Mouse (Mus musculus) spleen, adult 2 months (tissue): ENCODE data around the gene Cenpa. TPM values are rescaled to one million over a fixed set of nuclear protein-coding genes. Genes with fewer than 3 reads are reported as not detected.
A peak's percentile ranks its signal among the peaks of the same experiment; 100 is the strongest.

Experiments
- DNase-seq, 2 experiments: peaks; one replicate each; pipeline versions ENCODE4 v3.0.0 to v3.0.0-alpha.2; 2012 to 2021; ENCODE audit warnings: low spot score in 2 of 2, low read depth in 1 of 2
- H3K27ac ChIP-seq: fragments of 200-500 bp; 2 replicates; pipeline ENCODE4 v1.5.1; 2012; ENCODE audit warnings: low read length, inconsistent platforms; ENCODE audit not compliant: insufficient read depth
- H3K27me3 ChIP-seq: fragments of 200-500 bp; 2 replicates; pipeline ENCODE4 v1.6.1; 2012; ENCODE audit warnings: mild to moderate bottlenecking, moderate library complexity, low read length, inconsistent platforms; ENCODE audit not compliant: control insufficient read depth, insufficient read depth
- H3K36me3 ChIP-seq: fragments of 200-500 bp; 2 replicates; pipeline ENCODE4 v1.6.1; 2012; ENCODE audit warnings: mild to moderate bottlenecking, low read length, inconsistent platforms; ENCODE audit not compliant: control insufficient read depth, insufficient read depth
- H3K4me1 ChIP-seq: fragments of 200-500 bp; 2 replicates; pipeline ENCODE4 v1.6.1; 2011; ENCODE audit warnings: inconsistent platforms; ENCODE audit not compliant: control insufficient read depth, insufficient read depth, insufficient read length
- H3K4me3 ChIP-seq: fragments of 200-500 bp; 2 replicates; pipeline ENCODE4 v1.5.1; 2011; ENCODE audit warnings: mild to moderate bottlenecking, inconsistent platforms; ENCODE audit not compliant: insufficient read depth, insufficient read length; ENCODE audit errors: extremely low read depth
- CTCF ChIP-seq: fragments of 200-500 bp; IDR thresholded peaks from 2 replicates; pipeline ENCODE4 v1.5.1; 2011; ENCODE audit warnings: mild to moderate bottlenecking, inconsistent platforms; ENCODE audit not compliant: insufficient read depth, insufficient read length, insufficient replicate concordance; ENCODE audit errors: extremely low read depth
- POLR2A ChIP-seq: fragments of 200-500 bp; IDR thresholded peaks from 2 replicates; pipeline ENCODE4 v1.6.1; 2011; ENCODE audit warnings: low read depth, low read length, inconsistent platforms
- WGBS: fragments of 180-500 bp; shearing (Covaris S2); methylation state at CpG from one replicate; pipeline ENCODE4 v1.1.7; 2018; 5-methylcytosine and 5-hydroxymethylcytosine counted together
- polyA plus RNA-seq: library from polyadenylated mRNA; depleted of rRNA; stranded (reverse); fragments of >200 nt; gene quantifications from 2 replicates; pipeline ENCODE4 v1.2.3, GENCODE M21; 2012

The Cenpa gene
- polyA plus RNA-seq, 1 experiment: 47.7 TPM

- Histone ChIP-seq H3K4me3 (peak overlapping the region; percentile 84), H3K4me1 (peaks cover 6% of the 10 kb centered on the region; the same call in 1 of the 2 replicates), H3K36me3 (peaks cover 3% of the 10 kb centered on the region; the same call in 1 of the 2 replicates), H3K27me3 (no peaks in the 10 kb centered on the region), H3K27ac (peak overlapping the region; percentile 96)
- TF ChIP-seq POLR2A (no peak), CTCF (no peak)
- no peak for DNase-seq
- WGBS: 14% methylated on average over 6 of the region's 6 CpGs
These were observed 609 bp upstream of the Cenpa start for GRCm38 (mm10) chr5:30665968-30666367.

- under 1% methylated on average over 13 of the region's 13 CpGs for WGBS
- H3K36me3 ChIP-seq: peaks cover 7% of the 10 kb centered on the region; the same call in 1 of the 2 replicates
- no peak for TF ChIP-seq POLR2A
- TF ChIP-seq CTCF: no peak
- peak overlapping the region; percentile 84 for H3K4me3 ChIP-seq
- H3K4me1 ChIP-seq: peaks cover 6% of the 10 kb centered on the region; the same call in 1 of the 2 replicates
- H3K27me3 ChIP-seq: no peaks in the 10 kb centered on the region
- H3K27ac ChIP-seq: peak overlapping the region; percentile 75
- no peak for DNase-seq
These were observed 638 bp downstream of the Cenpa start for GRCm38 (mm10) chr5:30667215-30667614.

DNA sequence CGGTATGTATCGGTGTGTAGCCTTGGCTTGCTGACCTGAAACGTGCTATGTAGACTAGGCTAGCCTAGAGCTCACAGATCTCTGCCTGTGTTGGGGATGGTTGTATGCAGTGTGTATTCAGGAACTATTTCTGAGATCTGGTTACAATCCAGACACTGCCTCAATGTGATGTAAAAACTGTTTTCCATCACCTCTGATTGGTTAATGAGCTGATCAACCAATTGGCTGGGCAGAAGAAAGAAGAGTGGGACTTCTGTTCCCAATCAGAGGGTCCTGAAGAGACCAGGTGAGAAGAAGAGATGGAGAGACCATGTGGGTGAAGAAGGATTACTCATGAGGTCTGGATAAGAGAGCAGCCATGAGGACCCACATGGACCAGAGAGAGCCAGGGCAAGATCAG is 1.1 kb downstream of the Cenpa start:
- Histone ChIP-seq H3K4me3 (peak overlapping the region; percentile 84), H3K36me3 (peaks cover 10% of the 10 kb centered on the region), H3K27ac (no peak overlapping the region), H3K4me1 (peaks cover 6% of the 10 kb centered on the region; the same call in 1 of the 2 replicates), H3K27me3 (no peaks in the 10 kb centered on the region)
- 2% methylated on average over 3 of the region's 3 CpGs for WGBS
- TF ChIP-seq CTCF (no peak), POLR2A (no peak)
- no peak for DNase-seq

DNA sequence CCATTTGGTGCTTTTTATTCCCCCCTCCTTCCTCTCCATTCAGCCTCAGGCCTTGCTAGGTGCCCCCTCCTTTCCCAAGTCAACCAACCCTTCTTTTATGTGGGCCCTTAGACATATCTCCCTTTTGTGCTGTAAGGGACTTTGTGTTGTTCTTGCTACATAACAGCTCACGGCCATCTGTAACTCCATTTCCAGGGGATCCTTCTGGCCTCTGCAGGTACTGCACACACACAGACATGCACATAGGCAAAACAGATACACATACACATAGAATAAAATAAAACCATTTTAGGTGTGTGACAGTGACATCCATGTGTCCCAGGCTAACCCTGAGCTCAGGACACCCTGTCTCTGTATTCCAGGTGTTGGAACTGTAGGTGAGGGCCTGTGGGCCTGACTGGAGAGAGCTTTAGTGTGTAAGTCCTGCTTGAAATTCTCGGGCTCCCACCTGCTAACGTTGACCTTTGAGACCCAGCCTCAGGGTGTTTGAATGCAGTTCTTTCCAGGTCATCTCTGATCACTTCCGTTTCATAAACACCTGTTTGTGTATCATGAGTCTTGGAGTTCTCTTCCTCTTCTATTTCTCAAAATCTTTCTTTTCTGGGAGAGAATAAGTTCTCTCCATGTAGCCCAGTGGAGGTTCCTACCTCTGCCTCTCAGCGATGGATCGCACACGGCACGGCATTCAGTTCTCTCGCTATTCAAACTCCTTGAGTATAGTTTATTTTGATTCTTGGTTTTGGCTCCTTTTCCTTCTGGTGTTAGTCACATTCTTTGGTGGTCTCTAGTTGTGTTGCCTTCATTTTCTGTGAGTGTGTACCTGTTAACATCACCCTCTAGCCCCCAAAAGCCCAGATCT is 2.3 kb downstream of the Cenpa start:
- H3K27me3 ChIP-seq: no peaks in the 10 kb centered on the region
- TF ChIP-seq CTCF (no peak), POLR2A (no peak)
- H3K27ac ChIP-seq: no peak overlapping the region
- H3K4me1 ChIP-seq: peaks cover 6% of the 10 kb centered on the region; the same call in 1 of the 2 replicates
- no peak for DNase-seq
- WGBS: 94% methylated on average over 9 of the region's 9 CpGs
- H3K36me3 ChIP-seq: peaks cover 21% of the 10 kb centered on the region
- H3K4me3 ChIP-seq: no peak overlapping the region; the same call in 1 of the 2 replicates

DNA sequence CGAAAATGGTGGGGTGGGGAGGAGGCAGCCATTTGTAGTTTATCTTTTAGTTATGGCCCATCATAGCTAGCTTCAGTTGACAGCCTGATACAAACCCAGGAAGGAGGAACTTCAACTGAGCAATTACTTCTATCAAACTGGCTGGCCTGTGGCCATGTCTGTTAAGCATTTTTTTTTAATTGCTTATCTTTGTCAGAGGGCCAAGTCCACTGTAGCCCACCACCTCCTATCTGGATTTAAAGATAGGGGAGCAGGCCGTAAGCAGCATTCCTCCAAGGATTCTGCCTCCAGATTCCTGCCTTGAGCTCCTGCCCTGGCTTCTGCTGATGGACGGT is 2.9 kb downstream of the Cenpa start:
- H3K4me3 ChIP-seq: no peak overlapping the region

DNA sequence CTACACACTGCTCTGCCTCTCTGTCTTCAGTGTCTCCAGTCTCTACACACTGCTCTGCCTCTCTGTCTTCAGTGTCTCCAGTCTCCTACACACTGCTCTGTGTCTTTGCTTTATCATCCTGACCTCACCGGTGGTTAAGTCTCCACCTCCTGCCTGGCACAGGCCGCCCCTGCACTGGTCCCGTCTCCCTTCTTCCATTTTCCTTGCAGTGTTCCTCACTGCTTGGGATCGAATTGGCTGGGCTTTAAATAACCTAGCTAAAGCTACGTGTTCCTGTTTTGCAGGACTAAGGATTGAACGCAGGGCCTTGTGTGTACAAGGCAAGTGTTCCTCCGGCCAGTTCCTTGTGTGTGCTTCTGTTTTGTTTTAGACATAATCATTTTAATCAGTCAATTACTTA is 3.5 kb downstream of the Cenpa start:
- 89% methylated on average over 7 of the region's 7 CpGs for whole genome bisulfite sequencing
- TF ChIP-seq CTCF (no peak), POLR2A (no peak)
- DNase-seq: no peak
- no peaks in the 10 kb centered on the region for H3K27me3 ChIP-seq
- H3K36me3 ChIP-seq: peaks cover 30% of the 10 kb centered on the region
- H3K4me1 ChIP-seq: peaks cover 6% of the 10 kb centered on the region; the same call in 1 of the 2 replicates
- H3K4me3 ChIP-seq: no peak overlapping the region
- H3K27ac ChIP-seq: no peak overlapping the region

More for the DNA sequence above, 2.9 kb downstream of the Cenpa start:
- TF ChIP-seq POLR2A (no peak), CTCF (no peak)
- DNase-seq: no peak
- Histone ChIP-seq H3K4me1 (peaks cover 6% of the 10 kb centered on the region; the same call in 1 of the 2 replicates), H3K36me3 (peaks cover 26% of the 10 kb centered on the region), H3K27ac (no peak overlapping the region), H3K27me3 (no peaks in the 10 kb centered on the region)
- WGBS: 89% methylated on average over 3 of the region's 3 CpGs

DNA sequence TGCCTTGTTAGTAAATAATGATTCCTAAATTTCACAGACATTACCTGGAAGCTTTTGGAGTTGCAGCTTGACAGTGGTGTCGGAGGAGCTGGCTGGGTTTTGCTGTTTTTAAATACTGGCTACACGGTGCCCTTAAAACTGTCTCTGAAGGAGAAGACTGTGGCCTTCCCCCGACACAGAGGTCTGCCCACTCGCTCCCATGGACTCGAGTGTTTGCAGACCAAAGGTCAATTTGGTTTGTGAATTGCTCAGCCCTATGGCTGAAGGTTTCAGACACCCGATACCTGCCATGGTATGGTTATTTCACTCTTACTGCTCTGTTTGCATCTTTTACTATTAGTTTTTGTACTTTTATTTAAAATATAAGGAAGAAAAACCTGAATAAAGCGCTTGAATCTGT is 7.4 kb downstream of the Cenpa start:
- DNase-seq: no peak
- peaks cover 33% of the 10 kb centered on the region for H3K36me3 ChIP-seq
- no peaks in the 10 kb centered on the region for H3K27me3 ChIP-seq
- TF ChIP-seq CTCF: no peak
- no peak for TF ChIP-seq POLR2A
- WGBS: 92% methylated on average over 7 of the region's 7 CpGs
- no peak overlapping the region for H3K4me3 ChIP-seq
- H3K4me1 ChIP-seq: no peaks in the 10 kb centered on the region
- no peak overlapping the region for H3K27ac ChIP-seq
